Mouse (Mus musculus): ENCODE data around the gene Rack1.

- no peak for TF ChIP-seq CTCF (IDR thresholded peaks at IDR 0.05; ENCODE audit: low read depth, low read length)
- no peak for TF ChIP-seq POLR2A (IDR thresholded peaks at IDR 0.05; ENCODE audit: insufficient read depth, low read length)
- no peak for TF ChIP-seq EP300 (IDR thresholded peaks at IDR 0.05; ENCODE audit: insufficient read depth, low read depth, low read length)
These were observed 8.1 kb downstream of the Rack1 start for GRCm38 (mm10) chr11:48808304-48808646.

Data from ES-Bruce4 (cell line).